Mouse (Mus musculus) layer of hippocampus, adult 9-11 months (tissue): ENCODE data around the gene Olfr643.

ENCODE experiments used
- DNase-seq: peaks from one replicate; pipeline ENCODE4 v3.0.0; 2022

Gene Olfr643

DNA sequence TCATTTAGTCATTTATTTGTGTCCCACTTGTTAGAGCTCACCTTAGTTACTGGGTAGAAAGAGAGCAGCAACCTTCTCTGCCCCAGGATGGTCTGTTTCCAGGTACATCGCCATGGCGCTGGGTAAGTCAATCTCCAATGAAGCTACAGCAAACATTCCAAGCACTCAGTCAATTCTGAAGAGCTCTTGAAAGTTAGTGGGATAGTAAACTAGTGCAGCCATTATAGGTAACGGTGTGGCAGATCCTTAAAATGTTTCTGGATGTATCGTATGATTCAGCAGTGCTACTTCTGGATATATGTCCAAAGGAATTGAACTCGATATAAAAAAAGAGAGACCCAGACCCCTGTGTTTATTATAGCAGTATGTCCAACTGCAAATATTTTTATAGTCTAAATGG, at the start of gene Olfr643:
TSS of gene Olfr643 (minus strand) at position 101 of the 400 bp plus-strand sequence.
- DNase-seq, result no peak

DNA sequence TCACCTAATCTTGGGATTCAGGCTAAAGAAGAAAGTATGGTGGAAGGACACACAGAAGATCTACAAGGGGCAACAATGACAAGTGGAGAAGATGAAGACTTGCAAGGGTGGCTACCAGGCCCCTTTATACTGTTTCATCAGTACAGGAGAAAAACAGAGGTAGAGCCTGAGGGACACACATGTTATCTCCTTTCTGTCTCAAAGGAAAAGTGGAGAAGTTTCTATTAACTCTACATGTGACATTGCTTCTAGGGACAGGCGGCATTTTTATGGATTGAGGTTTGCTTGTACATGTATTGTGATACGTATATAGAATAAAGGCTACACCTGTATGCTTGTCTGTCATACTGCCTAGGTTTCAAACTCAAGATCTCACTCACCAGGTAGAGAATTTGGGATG, 46.1 kb upstream of the Olfr643 start, which contains the start of gene Olfr648:
TSS of gene Olfr648 (minus strand) at position 101 of the 400 bp plus-strand sequence.
- no peak for DNase-seq

DNA sequence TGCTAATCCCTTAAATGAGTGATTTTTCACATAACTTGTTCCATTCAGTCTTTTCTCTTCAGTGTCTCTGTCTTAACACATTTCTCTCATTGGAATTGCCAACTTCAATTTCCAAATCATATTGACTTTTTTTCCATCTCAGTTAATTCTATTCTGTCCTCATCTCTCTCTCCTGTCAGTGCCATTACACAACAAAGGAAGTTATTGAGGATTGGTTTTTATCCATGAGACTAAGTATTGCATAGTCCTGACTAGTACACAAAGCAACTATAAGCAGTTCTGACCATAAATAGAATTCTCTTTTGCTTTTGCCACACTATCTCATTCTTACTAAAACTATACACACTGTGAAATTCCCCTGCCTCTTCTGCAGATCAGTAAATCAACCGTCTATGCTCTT, 41.9 kb upstream of the Olfr643 start:
- DNase-seq, result no peak

DNA sequence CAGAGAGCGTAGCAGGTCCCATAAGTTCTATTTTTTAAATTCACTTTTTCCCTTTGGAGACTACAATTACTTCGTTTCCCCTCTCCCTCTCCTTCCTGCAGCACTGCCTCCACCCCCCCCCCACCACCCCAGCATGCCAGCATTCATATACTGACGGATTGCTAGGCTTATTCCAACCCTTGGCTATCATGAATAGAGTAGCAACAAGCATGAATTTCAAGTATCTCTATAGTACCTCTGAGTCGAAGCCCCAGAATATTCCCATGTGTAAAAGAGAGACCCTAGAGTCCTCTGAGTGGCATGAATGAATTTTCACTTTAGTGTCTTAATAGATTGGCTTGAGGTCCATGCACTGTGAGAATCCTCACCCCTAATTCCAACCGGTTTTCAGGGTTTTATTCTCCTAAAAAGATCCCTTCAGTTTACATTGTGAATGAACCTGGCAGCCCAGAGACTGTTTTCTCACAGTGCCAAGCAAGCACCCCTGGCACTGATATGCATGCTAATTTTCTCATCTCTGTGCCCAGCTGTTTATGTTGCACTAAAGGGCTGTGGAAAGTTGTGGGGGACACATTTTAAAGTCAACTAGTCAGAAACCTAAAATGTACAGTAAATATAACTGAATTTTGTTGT, 41.3 kb upstream of the Olfr643 start:
- no peak for DNase-seq

DNA sequence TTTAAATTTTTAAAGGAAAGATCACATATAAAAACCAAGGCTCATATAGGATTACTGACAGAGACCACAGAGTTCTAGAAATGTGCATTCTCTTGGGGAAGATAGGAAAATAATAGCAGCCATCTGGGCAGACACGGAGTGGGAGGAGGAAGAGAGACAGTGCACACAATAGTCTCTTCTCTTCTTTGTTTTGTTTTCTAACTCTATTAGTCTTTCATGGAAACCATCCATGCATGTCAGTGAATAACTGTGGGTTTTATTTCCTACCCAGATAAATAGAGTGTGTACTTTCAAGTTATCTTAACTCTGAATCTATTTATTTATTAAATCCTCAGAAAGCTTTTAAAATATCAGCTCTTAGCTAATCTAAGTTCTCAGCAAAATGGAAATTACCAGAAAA, 37.9 kb upstream of the Olfr643 start:
- DNase-seq, result no peak

DNA sequence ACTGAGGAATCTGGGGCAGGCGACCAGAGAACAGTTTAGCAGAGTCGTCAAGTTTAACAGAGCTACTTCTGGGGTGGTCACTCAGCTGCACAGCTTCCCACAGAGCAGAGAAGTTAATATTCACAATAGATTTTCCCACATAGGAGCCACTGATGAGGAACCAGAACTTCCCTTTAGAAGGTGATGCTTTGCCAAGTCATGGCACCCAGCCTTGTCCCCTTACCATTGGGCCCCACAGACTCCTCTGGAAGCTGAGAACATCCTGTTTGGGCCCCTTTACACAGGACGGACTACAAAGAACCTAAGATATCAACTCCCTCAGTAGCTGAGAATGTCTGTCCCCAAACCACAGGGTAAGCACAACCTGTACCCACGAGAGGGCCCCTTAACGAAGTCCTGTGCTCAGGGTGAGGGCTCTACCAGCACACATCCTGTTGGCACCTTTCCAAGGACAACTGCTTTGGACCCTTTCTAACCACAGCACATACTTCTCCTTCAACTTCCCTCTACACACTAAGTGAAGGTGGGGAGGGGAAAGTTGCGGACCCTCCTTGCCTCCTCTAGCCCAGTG, 32.5 kb upstream of the Olfr643 start:
- no peak for DNase-seq

DNA sequence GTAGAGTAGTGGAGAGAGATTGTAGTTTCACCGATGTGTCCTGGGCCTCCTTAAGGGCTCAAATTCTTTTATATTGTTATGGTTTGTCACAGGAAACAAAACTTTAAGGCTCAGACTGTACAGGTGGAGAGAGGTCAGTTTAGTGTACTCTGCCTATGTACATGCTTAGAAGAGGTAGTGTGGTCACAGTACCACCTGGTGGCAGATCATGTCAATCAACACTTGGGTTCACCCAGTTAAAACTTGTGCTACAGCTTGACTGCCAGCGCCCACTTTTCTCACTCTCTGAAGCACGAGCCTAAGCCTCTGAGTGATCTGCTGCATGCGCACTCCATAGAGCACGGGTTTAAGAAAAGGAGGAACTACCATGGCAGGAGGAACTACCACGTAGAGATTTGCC, 29.9 kb upstream of the Olfr643 start:
- no peak for DNase-seq

DNA sequence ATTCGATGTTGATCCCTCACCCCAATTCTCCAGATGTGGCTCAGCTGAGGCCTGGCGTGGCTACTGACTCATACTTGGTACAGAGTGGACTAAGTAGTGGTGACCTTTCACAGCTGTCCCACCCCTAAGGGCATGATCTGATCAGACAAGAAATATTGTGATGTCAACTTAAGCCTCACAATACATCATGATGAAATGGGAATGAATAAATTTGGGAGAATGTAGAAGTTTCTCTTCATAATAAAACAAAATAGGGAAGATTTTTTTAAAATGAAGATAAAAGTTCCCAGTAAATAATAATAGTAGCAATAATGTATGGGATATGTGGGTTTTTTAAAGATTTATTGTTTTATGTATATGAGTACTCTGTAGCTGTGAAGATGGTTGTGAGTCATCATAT, 13.3 kb upstream of the Olfr643 start, which contains the start of gene Ubqlnl:
TSS of gene Ubqlnl (minus strand) at position 101 of the 400 bp plus-strand sequence.
- DNase-seq, result no peak

DNA sequence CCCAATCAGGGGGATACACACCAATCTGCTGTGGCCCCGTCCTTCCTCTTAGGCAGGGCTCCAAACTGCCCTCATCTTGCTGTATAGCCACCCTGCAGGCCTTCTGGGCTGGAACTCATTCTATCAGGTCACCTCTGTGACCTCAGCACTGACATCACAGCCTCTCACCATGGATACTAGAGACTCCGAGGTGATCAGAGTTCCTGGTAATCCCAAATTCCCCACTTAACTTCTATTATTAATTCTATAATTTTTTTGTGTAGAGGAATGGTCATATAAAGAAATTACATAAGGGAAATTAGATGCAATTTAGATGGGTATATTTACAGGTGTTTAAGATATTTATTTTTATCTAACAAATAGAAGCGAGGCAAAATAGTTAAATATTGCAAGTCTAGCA, 6.0 kb upstream of the Olfr643 start, which contains the start of gene Ubqln3:
TSS of gene Ubqln3 (minus strand) at position 101 of the 400 bp plus-strand sequence.
- DNase-seq, result no peak

DNA sequence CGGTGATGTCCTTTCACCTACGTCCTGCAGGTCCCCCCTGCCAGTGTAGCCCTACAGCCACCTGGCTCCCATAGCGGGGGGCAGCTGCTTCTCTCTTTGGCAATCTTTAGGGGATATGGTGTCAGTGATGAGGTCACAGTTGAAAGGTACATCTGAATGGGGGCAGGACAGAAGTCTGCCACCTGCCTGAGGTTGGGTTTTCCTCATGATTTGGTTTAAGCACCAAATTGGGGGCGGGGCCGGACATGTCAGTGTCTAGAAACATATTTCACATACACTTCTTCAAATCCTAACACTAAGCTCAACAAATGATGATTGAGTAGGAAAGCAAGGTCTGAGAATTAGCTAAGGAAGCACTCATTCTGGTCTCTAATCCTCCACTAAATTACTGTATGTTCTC, 7.5 kb downstream of the Olfr643 start, which contains the start of gene Ubqln5:
TSS of gene Ubqln5 (minus strand) at position 101 of the 400 bp plus-strand sequence.
- DNase-seq, result no peak

DNA sequence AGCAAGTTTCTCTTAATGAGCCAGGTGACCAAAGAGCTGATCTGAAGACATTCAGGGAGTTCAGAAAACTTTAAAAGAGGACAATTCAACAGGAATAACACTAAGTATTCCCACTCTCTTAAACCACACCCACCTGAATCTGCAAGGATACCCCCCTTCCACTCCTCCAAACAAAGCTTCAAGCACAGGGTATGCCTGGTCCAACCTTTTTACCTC, 32.5 kb downstream of the Olfr643 start, which contains the start of gene Olfr646:
TSS of gene Olfr646 (plus strand) at position 117 of the 216 bp plus-strand sequence.
- DNase-seq, result no peak

DNA sequence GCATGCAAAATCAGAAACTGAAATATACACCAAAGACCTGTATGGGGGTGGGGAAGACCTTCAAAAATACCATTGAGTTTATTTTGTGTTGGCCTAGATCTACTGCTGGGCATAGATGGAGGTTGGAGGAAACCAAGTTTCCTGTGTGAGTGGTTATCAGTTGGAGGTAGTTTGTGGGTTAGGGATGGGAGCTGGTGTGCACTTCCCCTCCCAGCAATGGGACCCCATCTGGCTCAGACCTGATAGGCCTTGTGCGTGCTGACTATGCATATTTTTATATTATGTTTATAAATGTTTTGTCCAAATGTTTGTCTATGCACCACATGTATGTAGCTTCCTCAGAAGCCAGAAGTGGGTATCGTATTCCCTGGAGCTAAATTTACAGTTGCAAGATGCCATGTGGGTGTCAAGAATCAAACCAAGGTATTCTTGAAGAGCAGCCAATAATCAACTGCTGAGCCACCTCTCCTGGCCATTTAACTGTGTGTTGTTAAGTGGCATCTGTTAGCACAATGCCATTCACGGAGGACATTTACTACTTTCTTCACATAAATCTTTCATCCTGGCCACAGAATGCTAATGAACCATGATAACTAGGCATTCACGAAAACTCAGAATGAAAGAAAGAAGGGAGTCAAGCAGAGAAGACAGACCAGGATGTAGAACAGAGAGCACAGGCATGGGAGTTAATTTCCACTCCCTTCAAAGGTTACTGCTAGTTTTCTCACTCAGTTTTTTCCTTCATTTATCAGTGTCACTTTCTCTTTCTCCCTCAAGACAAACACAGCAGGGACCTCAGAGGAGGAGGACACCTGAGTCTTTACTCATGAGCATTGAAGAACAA, 33.1 kb downstream of the Olfr643 start:
- DNase-seq, result no peak

DNA sequence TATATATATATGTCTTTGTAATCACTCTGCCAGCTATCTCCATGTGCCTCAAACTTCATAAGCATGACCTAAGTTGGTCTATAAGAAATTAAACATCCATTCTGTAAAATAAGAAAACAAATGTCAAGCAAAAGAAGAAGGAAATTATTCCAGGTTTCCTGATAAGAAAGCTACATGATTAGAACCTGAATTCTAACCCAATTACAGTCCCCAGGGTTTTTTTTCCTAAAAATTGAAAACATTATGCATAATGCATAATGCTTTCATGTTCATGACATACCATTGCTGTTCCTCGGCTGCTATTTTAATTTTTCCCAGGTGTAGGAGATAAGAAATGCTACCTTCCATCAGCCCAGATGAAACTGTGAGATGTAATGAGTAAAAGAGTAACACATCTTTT, 51.8 kb downstream of the Olfr643 start, which contains the start of gene Olfr645:
TSS of gene Olfr645 (minus strand) at position 101 of the 400 bp plus-strand sequence.
- DNase-seq, result no peak

DNA sequence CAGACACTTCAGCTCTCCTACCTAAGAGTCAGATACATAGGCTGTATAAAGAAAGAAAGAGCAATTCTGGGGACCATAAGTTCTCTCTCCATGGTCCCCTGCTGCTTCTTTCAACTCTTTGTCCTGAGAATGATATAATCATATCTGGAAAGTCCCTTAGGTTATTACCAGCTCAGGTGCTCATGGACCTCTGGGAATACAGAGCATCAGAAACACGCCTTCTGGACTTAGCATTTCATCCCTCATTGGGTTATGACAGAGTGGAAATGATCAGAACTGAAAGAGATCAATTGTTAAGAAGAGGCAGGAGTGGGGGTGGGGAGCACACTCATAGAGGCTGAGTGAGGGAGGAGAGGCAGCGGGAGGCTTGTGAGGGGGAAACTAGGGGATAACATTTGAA, 65.4 kb downstream of the Olfr643 start, which contains the start of gene Olfr644:
TSS of gene Olfr644 (minus strand) at position 101 of the 400 bp plus-strand sequence.
- DNase-seq, result no peak

DNA sequence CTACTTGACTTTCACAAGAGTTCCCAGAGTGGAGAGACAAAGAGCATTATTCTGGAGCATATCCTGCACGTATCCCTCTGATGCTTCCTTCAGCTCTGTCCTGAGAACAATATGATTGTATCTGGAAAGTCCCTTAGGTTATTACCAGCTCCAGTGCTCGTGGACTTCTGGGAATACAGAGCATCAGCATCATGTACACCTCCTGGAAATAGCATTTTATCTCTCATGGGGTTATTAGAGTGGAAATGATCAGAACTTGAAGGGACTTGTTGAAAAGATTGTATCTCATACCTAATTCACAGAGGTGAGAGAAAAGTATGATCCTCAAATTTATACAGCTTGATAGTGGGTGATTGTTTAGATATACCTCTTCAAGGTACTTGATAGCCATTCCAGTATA, 75.9 kb downstream of the Olfr643 start, which contains the start of gene 4930516K23Rik:
TSS of gene 4930516K23Rik (minus strand) at position 101 of the 400 bp plus-strand sequence.
- no peak for DNase-seq

DNA sequence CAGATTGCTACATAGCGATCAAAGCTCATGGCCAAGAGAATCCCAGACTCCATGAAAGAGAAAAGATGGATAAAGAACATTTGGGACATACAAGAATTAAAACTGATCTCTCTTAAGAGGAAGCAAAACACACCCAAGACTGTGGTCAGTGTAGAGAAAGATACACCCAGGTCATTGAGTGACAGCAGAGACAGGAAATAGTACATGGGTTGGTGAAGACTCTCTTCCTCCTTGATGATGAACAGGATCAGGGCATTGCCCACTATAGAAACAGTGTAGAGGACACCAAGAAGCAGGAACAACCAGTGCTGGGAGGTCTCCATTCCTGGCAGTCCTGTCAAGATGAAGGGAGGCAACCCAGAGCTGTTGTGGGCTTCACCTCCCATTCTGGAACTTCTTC, 78.0 kb downstream of the Olfr643 start:
- no peak for DNase-seq

DNA sequence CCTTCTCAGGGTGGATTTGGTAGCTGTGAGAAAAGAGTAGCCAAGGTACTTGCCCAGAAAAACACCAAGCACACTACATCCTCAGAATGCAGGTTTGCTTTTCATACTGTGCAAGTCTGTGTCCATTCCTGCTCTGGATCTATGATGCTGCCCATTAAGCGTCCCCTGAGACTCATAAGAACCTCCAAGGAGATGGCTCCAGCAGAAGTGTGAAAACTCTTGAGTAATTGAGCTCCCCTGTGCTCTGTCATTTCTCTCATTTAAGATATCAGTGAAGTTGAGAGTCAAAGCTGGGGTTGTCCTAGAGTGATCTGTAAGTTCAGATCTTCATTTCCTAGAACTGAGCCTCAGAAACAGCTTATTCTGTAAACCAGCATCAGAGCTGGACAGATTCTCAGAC, 84.6 kb downstream of the Olfr643 start, which contains the start of gene Olfr642:
TSS of gene Olfr642 (minus strand) at position 101 of the 400 bp plus-strand sequence.
- DNase-seq, result no peak

DNA sequence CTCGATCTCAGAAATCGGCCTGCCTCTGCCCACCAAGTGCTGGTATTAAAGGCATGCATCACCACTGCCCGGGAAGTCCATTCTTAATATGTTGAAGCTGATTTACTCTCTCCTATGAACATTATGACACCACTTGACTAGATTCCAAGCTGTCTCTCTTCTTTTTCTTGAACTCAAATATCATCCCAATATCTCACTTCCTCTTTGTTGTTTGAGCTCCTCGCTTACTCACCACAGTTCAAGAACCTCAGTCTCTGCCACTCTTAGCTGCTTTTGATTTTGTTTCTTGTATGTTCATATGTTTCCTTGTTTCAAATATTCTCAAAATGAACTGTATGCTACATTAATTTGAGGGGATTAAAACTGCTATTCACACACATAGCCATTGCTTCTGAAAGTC, 86.5 kb downstream of the Olfr643 start:
- DNase-seq, result no peak

DNA sequence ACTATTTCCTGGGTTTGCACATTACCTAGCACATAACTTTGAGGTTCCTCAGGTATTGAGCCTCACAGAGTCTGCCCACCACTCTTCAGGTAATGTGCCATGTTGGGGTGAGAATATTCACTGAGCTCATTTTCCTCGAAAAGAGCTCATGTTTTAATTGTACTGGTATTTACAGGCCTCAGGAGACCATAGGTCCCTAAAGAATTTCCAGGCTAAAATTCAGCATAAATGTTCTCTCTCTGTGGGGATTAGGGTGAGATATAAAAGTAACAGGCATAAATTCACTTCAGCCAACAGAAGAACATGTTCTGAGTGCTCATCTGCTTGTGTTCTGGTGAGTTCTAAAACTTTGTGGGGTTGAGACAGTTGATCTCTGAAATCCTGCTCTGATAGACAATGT, 102.1 kb downstream of the Olfr643 start, which contains the start of gene Olfr641:
TSS of gene Olfr641 (plus strand) at position 301 of the 400 bp plus-strand sequence.
- DNase-seq, result no peak

DNA sequence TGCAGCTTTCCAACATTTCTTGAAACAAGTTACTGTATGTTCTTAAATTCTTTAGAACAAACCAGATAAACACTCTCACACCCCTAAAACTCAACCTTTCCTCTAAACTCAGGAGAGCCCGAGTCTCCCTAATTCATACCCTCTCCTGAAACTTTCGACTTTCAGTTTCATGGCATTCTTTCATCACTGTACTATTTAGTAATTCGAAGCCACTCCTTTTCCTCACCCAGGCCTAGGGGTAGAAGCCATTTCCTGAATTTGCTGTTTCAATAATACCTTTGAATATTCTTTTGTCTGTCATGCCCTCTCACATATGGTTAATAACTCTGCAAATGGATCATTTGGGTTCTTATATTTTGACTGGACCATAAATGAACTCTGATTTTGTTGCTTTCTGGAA, 110.2 kb downstream of the Olfr643 start:
- no peak for DNase-seq

DNA sequence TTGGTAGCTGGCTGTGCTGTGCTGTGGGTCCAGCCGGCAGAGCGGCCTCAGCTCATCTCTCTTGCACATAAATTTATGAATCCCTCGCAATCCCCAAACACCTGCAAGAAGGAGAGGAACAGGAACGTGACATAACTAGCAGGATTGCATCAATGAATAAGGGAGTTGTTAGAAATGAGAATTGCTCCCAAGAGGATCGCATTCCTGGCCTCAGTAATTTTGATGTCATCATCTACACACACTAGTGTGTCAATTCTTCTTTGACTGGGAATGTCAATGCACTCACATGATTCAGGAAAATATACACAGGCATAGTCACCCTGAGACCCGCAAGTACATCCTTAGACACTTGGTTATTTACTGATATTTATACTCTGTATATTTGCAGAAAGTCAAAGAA, 111.7 kb downstream of the Olfr643 start, which contains the start of gene Olfr640:
TSS of gene Olfr640 (minus strand) at position 101 of the 400 bp plus-strand sequence.
- DNase-seq, result no peak

DNA sequence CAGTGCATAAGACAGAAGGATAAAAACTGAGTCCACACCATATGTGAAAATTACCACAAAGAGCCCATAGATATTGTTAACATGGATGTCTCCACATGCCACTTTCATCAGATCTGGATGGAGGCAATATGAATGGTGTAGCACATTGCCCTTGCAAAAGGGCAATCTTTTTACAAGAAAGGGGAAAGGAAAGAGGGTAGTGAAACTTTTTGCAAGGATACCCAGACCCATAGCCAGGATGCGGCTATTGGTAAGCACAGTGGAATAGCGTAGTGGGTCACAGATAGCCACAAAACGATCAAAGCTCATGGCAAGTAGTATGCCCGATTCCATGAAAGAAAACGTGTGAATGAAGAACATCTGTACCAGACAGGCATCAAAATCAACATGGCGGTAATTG, 115.6 kb downstream of the Olfr643 start:
- no peak for DNase-seq

DNA sequence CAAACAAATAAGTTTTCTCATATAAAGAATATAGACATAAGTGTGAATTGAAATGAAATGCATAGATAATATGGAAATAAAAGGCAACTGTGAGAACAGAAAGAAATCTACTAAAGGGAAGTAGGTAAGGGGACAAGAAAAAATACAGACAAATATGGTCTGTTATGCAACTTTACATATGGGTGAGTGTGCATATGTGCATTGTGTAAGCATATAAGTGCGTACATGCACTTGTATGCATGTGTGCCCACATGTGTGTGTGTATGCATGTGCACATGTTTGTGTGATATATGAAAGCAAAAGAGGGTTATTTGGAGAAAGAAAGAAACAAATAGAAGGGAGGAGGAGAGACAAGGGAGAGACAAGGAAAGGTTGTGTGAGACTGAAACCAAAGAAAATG, 118.3 kb downstream of the Olfr643 start:
- no peak for DNase-seq
